Mouse (Mus musculus): Measurements from ENCODE around the gene Rfc1. TPM values are rescaled to one million over a fixed set of nuclear protein-coding genes. Genes with fewer than 3 reads are reported as not detected.
"Not testable (repeated sequence)": the region's sequence is repeated elsewhere in the genome, so short reads cannot be mapped to it uniquely, and the experiment has no call there.

The Rfc1 gene
- polyA plus RNA-seq, 1 experiment from 2014 or later = 27.1 TPM

DNA sequence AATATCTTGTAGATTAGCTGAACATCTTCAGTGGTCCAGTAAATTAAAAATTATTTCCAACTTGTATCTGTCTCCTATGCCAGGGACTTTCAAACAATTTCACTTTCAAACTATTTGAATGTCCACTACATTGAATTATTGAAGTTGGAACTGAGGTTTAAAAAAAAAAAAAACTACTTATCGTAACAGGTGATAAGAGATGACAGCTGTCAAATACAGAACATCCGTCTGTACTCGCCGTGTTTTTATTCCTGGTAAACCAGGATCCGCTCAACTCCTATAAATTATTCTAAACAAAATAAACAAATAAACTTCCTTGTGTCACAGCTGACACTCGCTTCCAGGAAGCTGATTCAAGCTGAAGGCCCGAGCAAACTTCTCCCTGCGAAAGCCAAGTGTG, 682 bp downstream of the Rfc1 start:
- Histone ChIP-seq H3K4me2 (peak overlapping the region; percentile 85), H3K36me3 (replicated peaks) (no peaks in the 10 kb centered on the region), H3K27ac (no peak overlapping the region), H3K4me1 (peaks cover 14% of the 10 kb centered on the region), H3K4me3 (peak overlapping the region; percentile 96), H3K27me3 (replicated peaks) (no peaks in the 10 kb centered on the region), H3K9me3 (no peaks in the 10 kb centered on the region), H3K9ac (peak overlapping the region; percentile 76)
- 11% methylated on average over 8 of the region's 8 CpGs for WGBS
- ATAC-seq (replicated peaks) = no peak

DNA sequence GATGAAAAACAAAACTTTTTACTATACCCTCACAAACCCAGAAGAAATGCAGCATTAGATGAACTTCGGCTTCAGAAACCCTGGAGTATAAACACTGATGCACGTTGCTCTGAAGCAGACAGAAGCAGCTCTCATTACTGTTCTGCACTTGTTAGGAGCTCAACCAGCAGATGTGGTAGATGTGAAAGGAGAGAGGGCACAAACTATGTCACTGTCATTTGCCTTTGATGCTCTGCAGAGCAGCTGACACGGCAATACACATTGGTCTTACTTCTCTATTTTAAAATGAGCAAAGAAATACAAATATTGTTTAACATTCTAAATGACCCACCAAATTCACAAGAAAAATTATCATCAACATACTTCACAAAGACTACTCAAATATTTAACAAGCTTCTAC, 5.5 kb downstream of the Rfc1 start:
- Histone ChIP-seq H3K4me3 (no peak overlapping the region), H3K9ac (no peak overlapping the region), H3K9me3 (no peaks in the 10 kb centered on the region), H3K27me3 (replicated peaks) (no peaks in the 10 kb centered on the region), H3K4me1 (peaks cover 7% of the 10 kb centered on the region), H3K27ac (no peak overlapping the region), H3K4me2 (no peak overlapping the region), H3K36me3 (replicated peaks) (no peaks in the 10 kb centered on the region)
- ATAC-seq (replicated peaks) = no peak
- WGBS = 81% methylated on average over 3 of the region's 3 CpGs

DNA sequence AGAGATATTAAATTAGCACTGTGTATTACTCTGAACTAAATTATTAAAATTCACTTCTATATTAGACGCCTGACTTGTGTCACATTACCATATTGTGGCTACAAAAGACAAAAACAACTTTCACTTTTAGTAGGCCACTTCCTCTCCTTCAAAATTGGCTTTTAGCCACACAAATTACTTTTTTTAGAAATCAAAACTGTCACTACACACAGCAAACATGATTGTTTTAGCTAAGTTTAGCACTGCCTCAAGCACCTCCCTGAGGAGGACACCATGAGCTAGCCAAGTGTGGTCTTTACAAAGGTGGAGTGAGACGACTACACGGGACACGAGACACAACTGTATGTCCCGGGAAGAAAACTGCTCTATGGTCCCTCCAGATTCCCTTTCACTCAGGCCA, 9.3 kb downstream of the Rfc1 start:
- no peaks in the 10 kb centered on the region for H3K4me1 ChIP-seq
- no peak overlapping the region for H3K27ac ChIP-seq
- no peak overlapping the region for H3K4me2 ChIP-seq
- H3K9me3 ChIP-seq = no peaks in the 10 kb centered on the region
- no peaks in the 10 kb centered on the region for H3K36me3 ChIP-seq (replicated peaks)
- H3K9ac ChIP-seq = no peak overlapping the region
- ATAC-seq (replicated peaks) = no peak
- H3K27me3 ChIP-seq (replicated peaks) = no peaks in the 10 kb centered on the region
- WGBS = 84% methylated on average over 5 of the region's 5 CpGs
- no peak overlapping the region for H3K4me3 ChIP-seq

DNA sequence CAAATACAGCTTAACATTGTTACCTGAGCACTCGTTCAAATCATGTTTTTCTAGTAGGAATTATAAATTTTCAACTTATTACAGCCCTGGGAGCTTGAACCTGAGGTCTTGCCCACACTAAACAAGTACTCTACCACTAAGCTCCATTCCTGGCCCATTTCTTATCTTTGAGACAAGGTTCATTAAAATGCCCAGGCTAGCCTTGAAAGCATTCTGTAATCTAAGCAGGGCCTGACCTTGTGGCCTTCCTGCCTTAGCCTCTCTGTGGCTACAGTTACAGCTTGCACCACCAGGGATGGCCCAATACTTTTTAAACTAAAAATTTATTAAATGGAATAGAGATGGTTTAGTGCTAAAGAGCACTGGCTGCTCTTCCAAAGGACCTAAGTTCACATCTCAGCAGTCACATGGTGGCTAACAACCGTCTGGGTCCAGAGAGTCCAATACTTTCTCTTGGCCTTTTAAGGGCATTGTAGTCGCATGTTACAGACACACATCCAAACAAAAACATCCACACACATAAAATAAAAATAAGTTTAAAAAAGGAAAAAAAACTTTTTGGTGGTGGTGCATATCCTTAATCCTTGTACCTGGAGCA, 10.6 kb downstream of the Rfc1 start:
- H3K4me2 ChIP-seq = no peak overlapping the region
- no peaks in the 10 kb centered on the region for H3K36me3 ChIP-seq (replicated peaks)
- H3K27ac ChIP-seq = no peak overlapping the region
- no peak overlapping the region for H3K9ac ChIP-seq
- no peaks in the 10 kb centered on the region for H3K4me1 ChIP-seq
- ATAC-seq (replicated peaks) = no peak
- no peaks in the 10 kb centered on the region for H3K27me3 ChIP-seq (replicated peaks)
- H3K9me3 ChIP-seq = no peaks in the 10 kb centered on the region
- no peak overlapping the region for H3K4me3 ChIP-seq
- 91% methylated on average over 3 of the region's 3 CpGs for WGBS

DNA sequence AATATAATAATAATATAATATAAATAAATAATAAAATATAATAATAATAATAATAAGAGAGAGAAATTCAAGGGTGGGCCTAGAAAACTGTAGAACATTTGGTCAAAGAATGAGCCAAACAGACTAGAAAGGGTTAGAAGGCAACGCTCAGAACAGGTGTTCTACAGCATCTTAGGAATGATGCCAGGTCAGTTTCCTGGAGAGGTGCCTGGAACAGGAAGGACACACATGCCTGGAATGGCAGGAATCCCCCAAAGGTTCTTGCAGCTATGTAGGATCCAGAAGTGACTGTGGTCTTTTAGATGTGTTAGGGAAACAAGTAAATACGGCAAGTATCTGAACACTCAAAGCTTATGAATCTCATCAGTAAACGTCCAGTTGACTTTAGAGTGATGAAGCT, 11.2 kb downstream of the Rfc1 start:
- Histone ChIP-seq H3K4me3 (no peak overlapping the region), H3K4me1 (no peaks in the 10 kb centered on the region), H3K9ac (no peak overlapping the region), H3K27ac (no peak overlapping the region), H3K4me2 (no peak overlapping the region), H3K9me3 (no peaks in the 10 kb centered on the region), H3K36me3 (replicated peaks) (no peaks in the 10 kb centered on the region), H3K27me3 (replicated peaks) (no peaks in the 10 kb centered on the region)
- ATAC-seq (replicated peaks) = no peak
- WGBS = 93% methylated on average over 3 of the region's 3 CpGs

DNA sequence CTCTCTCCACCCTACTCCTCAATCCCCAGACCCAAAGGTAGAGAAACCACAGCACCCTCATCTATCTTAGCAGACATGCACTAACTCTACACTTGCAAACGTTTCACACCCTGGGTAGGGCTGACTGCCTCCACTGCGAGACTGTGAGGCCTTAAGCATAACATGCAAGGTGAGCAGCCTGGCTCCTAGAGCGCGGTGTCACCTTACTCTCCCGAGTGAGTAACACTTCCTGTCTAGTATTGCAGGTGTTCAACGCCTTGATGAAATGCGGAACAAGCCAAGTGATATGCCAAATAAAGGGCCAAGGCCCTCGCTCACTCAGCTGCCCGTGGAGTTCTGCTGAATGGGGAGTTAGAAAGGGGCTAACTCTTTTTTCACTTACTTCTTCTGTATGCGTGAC, 13.3 kb downstream of the Rfc1 start:
- Histone ChIP-seq H3K4me3 (no peak overlapping the region), H3K4me1 (no peaks in the 10 kb centered on the region), H3K9me3 (no peaks in the 10 kb centered on the region), H3K9ac (no peak overlapping the region), H3K4me2 (no peak overlapping the region), H3K27me3 (replicated peaks) (no peaks in the 10 kb centered on the region), H3K27ac (no peak overlapping the region), H3K36me3 (replicated peaks) (0 out of 2 replicates have a peak, but pooled peaks cover 3% of the 10 kb centered on the region)
- WGBS = 92% methylated on average over 10 of the region's 10 CpGs
- ATAC-seq (replicated peaks) = no peak

DNA sequence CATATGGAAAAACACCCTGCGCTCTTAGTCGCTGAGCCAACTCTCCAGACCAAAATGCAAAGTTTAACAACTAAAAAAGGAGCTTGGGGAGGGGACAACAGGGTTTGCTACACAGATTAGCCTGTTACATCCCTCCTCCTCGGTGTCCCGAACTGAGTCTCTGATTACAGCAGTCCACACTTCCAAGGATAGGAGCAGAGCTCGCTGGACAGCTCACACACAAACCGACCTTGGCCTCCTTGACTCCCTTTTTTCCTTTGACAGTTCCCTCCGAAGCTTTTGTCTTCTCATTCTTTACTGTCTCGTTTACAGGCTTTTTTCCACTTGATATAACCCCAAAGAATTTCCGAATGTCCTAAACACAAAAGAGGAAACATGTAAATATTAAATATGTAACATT, 16.3 kb downstream of the Rfc1 start:
- 0 out of 2 replicates have a peak, but pooled peaks cover 3% of the 10 kb centered on the region for H3K36me3 ChIP-seq (replicated peaks)
- no peak overlapping the region for H3K4me2 ChIP-seq
- H3K9me3 ChIP-seq = no peaks in the 10 kb centered on the region
- H3K4me3 ChIP-seq = no peak overlapping the region
- no peak overlapping the region for H3K9ac ChIP-seq
- H3K27me3 ChIP-seq (replicated peaks) = no peaks in the 10 kb centered on the region
- no peak overlapping the region for H3K27ac ChIP-seq
- no peaks in the 10 kb centered on the region for H3K4me1 ChIP-seq
- 88% methylated on average over 9 of the region's 9 CpGs for WGBS
- ATAC-seq (replicated peaks) = no peak

DNA sequence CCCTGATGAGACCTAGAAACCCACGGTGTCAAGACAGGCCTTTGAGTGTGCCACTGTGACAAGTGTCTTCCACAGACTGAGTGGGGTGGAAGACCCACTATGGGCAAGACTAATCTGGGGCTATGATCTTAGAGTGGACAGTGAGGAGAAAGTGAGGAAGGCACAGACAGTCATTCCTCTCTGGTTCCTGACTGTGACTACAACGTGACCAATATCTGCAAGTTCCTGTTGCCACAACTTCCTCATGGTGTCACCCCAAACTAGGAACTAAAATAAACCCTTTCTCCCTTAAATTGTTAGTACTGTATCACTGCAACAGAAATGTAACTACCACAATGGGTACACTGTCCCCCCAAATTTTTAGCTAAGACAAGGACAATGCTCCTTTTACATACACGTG, 26.6 kb downstream of the Rfc1 start:
- WGBS = 92% methylated on average over 3 of the region's 3 CpGs
- Histone ChIP-seq H3K4me2 (no peak overlapping the region), H3K9ac (no peak overlapping the region), H3K27ac (no peak overlapping the region), H3K27me3 (replicated peaks) (no peaks in the 10 kb centered on the region), H3K4me1 (no peaks in the 10 kb centered on the region), H3K9me3 (no peaks in the 10 kb centered on the region), H3K4me3 (no peak overlapping the region), H3K36me3 (replicated peaks) (no peaks in the 10 kb centered on the region)
- no peak for ATAC-seq (replicated peaks)

DNA sequence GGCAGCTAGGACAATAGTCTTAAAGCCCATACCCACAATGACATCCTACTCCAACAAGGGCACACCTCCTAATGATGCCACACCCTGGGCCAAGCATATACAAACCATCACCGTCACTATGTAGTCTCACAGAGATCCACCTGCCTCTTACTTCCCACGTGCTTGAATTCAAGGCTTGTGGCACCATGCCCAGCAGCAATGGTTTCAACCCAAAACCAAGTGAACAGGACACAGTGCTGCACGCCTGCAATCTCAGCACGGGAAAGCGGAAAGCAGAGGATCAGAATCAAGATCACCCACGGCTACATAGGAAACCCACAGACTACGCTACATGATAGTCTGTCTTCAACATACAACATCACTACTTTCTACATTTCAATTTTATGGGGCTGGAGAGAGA, 27.3 kb downstream of the Rfc1 start:
- Histone ChIP-seq H3K27me3 (replicated peaks) (no peaks in the 10 kb centered on the region), H3K4me2 (no peak overlapping the region), H3K36me3 (replicated peaks) (no peaks in the 10 kb centered on the region), H3K9ac (no peak overlapping the region), H3K4me3 (no peak overlapping the region), H3K4me1 (no peaks in the 10 kb centered on the region), H3K9me3 (no peaks in the 10 kb centered on the region), H3K27ac (no peak overlapping the region)
- no peak for ATAC-seq (replicated peaks)
- 95% methylated on average over 7 of the region's 7 CpGs for WGBS

DNA sequence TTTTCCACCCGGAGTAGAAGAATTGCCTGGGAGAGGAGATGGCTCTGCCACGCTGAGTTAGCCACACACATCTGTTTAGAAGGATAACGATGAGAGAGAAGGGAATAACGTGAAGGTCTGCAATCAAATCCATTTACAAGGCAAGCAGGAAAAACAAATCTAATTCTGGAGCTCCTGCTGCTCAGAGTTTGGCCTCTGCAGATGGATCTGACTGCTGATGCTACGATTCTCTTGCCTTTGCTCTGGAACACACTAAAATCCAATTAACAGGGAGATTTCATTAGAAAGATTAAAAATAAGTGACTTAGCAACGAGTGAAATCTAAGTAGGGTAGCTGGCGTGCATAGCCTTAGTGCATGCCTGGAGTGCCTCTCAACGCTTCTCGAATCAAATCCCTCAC, 30.0 kb downstream of the Rfc1 start:
- ATAC-seq (replicated peaks) = no peak
- Histone ChIP-seq H3K4me3 (no peak overlapping the region), H3K9me3 (no peaks in the 10 kb centered on the region), H3K9ac (no peak overlapping the region), H3K4me2 (no peak overlapping the region), H3K27me3 (replicated peaks) (no peaks in the 10 kb centered on the region), H3K4me1 (no peaks in the 10 kb centered on the region), H3K36me3 (replicated peaks) (no peaks in the 10 kb centered on the region), H3K27ac (no peak overlapping the region)
- 74% methylated on average over 9 of the region's 9 CpGs for WGBS

DNA sequence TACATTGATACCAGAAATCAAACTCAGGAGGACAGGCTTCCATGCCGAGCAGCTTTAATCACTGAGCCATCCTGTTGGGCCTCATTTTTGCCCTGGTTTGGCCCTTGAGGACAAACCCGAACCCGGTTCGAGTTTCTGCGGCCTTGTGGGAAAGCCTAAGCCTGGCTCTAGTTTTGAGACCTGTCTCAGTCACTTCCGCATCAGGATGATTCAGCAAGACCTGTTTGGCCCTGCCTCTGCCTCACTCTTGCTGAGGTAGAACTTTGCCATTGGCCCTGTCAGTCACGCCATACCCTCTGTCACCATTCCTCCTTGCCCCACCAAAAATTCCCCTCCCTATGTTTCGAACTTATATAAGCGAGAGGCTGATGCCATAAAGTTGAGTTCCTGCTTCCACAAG, 35.3 kb downstream of the Rfc1 start:
- Histone ChIP-seq H3K36me3 (replicated peaks) (no peaks in the 10 kb centered on the region), H3K4me2 (no peak overlapping the region), H3K9ac (no peak overlapping the region), H3K4me1 (no peaks in the 10 kb centered on the region), H3K27me3 (replicated peaks) (no peaks in the 10 kb centered on the region), H3K4me3 (no peak overlapping the region), H3K9me3 (no peaks in the 10 kb centered on the region), H3K27ac (no peak overlapping the region)
- ATAC-seq (replicated peaks) = no peak
- 95% methylated on average over 9 of the region's 9 CpGs for WGBS

DNA sequence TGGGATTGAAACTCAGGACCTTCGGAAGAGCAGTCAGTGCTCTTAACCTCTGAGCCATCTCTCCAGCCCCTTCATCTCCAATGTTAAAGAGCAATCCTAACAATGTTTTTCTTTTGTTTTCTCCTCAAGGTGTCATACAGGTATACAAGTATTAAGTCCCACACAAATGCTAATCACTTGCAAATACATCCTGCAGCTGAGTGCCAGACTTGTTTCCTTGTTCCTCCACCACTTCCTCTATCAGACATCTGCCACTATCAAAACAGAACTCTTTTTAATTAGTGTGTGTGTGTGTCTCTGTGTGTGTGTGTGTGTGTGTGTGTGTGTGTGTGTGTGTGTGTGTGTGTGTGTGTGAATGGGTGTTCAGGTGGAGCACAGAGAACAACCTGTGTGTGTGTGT, 35.8 kb downstream of the Rfc1 start:
- H3K4me3 ChIP-seq; H3K36me3 ChIP-seq (replicated peaks); H3K9ac ChIP-seq; H3K9me3 ChIP-seq; H3K4me2 ChIP-seq; H3K27ac ChIP-seq; H3K27me3 ChIP-seq (replicated peaks); ATAC-seq (replicated peaks); H3K4me1 ChIP-seq: not testable (repeated sequence)
- WGBS = 88% methylated on average over 1 of the region's 1 CpGs

DNA sequence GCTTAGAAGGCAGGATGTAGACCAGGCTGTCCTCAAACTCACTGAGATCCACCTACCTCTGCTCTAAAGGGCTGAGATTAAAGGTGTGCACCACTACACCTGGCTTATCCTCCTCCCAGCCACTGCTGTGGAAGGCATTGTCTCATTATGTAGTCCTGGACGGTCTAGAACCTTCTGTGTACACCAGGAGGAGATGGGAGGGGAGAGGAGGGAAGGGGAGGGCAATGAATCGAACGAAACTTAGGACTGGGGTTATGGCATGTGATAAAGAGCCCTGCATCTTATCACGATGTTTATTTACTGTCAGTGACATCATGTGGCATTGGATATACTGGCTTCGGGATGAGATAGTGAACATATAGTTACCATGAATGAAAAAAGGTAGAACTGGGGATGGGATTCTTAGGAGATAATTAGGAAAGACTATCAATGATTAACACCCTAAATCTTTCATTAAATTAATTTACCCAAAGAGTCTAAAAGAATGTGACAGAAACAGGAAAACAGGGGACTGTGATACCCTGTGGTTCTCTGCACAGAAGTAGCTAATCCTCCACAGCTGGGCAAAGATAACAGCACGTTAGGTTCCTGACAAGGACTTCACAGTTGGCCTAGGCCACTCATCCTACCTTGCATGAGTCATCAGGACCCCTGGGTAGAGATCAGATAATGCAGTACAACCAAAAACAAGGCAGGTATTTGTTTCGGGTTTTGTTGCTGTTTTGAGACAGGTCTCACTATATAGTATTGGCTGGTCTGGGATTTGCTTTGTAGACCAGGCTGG, 37.1 kb downstream of the Rfc1 start:
- Histone ChIP-seq H3K4me3 (no peak overlapping the region), H3K27ac (no peak overlapping the region), H3K4me1 (no peaks in the 10 kb centered on the region), H3K9ac (no peak overlapping the region), H3K4me2 (no peak overlapping the region), H3K27me3 (replicated peaks) (no peaks in the 10 kb centered on the region), H3K9me3 (no peaks in the 10 kb centered on the region), H3K36me3 (replicated peaks) (no peaks in the 10 kb centered on the region)
- 89% methylated on average over 7 of the region's 7 CpGs for WGBS
- ATAC-seq (replicated peaks) = no peak
